In the genomic region with DNA sequence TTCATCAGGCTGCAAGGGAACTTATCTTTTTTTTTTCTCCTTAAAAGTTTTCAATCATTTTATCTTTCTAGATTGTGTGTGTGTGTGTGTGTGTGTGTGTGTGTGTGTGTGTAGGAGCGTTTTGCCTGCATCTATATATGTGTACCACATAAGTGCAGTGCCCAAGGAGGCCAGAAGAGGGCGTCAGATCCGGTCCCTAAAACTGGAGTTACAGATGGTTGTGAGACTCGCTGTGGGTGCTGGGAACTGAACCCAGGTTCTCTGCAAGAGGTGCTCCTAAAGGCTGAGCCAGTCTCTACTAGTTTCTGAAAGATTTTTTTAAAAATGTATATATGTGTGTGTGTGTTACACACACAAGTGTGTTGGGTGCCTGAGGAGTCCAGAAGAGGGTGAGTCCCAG, we compare ENCODE assay signal across 23 mouse cellular contexts. TPM values are rescaled to one million over a fixed set of nuclear protein-coding genes. Genes with fewer than 3 reads are reported as not detected.
A peak's percentile ranks its signal among the peaks of the same experiment; 100 is the strongest.
DNase-seq lines count a peak whose midpoint lies in the region; ATAC-seq and TF ChIP-seq lines count a peak whose summit lies in the region.
"Had no signal": no experiment of that assay in that cellular context is flagged by ENCODE, and none has a peak within 500 bp of the region (broad histone marks: within the 10 kb centered on the region; RNA-seq: fewer than 3 reads in every experiment).

No protein-coding gene starts in this region.

- DNase-seq in lung, embryonic 14.5 days: no peak
- no peak for DNase-seq in lung, postnatal 10 days
- DNase-seq in MEL (ENCODE audit: low read depth, low spot score): peak; percentile 16
- no peak for DNase-seq in urinary bladder, postnatal 36 days (ENCODE audit: low spot score in 2 of 2)
- no peak for DNase-seq in adrenal gland, postnatal 25 days
- DNase-seq: adrenal gland, adult 2 months; adrenal gland, postnatal 36 days; B cell, adult 2 months; cerebellum, adult 11-12 months; cerebellum, adult 9-10 months; cerebellum, postnatal 25 days; gastrocnemius, postnatal 10 days; heart, adult 18-20 months; heart, postnatal 10 days; heart, postnatal 4 days had no signal

- no peaks in the 10 kb centered on the region for H3K9me3 ChIP-seq in intestine, postnatal 0 days (ENCODE audit: control insufficient read depth)
- H3K9me3 ChIP-seq in intestine, embryonic 15.5 days: no peaks in the 10 kb centered on the region
- no peaks in the 10 kb centered on the region for H3K9me3 ChIP-seq in lung, embryonic 14.5 days (ENCODE audit: low read depth, low read length)
- H3K9me3 ChIP-seq in MEL (replicated peaks; ENCODE audit: insufficient read depth, low read length): no peaks in the 10 kb centered on the region
- H3K9me3 ChIP-seq: embryonic facial prominence, embryonic 12.5 days; heart, embryonic 10.5 days; hindbrain, embryonic 12.5 days had no signal

- no peak overlapping the region for H3K4me3 ChIP-seq in intestine, postnatal 0 days (ENCODE audit: low read depth, low read length)
- H3K4me3 ChIP-seq in intestine, embryonic 15.5 days (replicated peaks): no peak overlapping the region
- no peak overlapping the region for H3K4me3 ChIP-seq in lung, embryonic 14.5 days (ENCODE audit: low read depth, low read length)
- no peak overlapping the region for H3K4me3 ChIP-seq in MEL (ENCODE audit: control insufficient read depth in 1 of 2, insufficient read depth in 1 of 2, low read depth in 2 of 2, low read length in 2 of 2)
- H3K4me3 ChIP-seq: embryonic facial prominence, embryonic 12.5 days; heart, embryonic 10.5 days; hindbrain, embryonic 12.5 days had no signal

- peak; percentile 23; the same call in 1 of the 2 replicates for TF ChIP-seq CTCF in intestine, postnatal 0 days (IDR thresholded peaks at IDR 0.05; ENCODE audit: low read depth)
- peak; percentile 26; the same call in 1 of the 2 replicates for TF ChIP-seq CTCF in lung, embryonic 14.5 days (IDR thresholded peaks at IDR 0.05; ENCODE audit: low read depth)
- TF ChIP-seq CTCF in MEL (IDR thresholded peaks at IDR 0.05 in 2 of 3, conservative IDR thresholded peaks at IDR 0.05 in 1 of 3; ENCODE audit: control insufficient read depth in 1 of 3, insufficient read depth in 1 of 3, low read depth in 2 of 3, low read length in 3 of 3, poor library complexity in 1 of 3, severe bottlenecking in 1 of 3): peak in 2 of 3 experiments; percentile 28 to 38; a peak in 5 of 6 replicates

- no peak for TF ChIP-seq RAD21 in MEL (IDR thresholded peaks at IDR 0.05; ENCODE audit: low read depth, low read length)

- 92% methylated on average over 4 of the region's 4 CpGs for WGBS in intestine, postnatal 0 days
- 90% methylated on average over 4 of the region's 4 CpGs for WGBS in intestine, embryonic 15.5 days
- WGBS in lung, embryonic 14.5 days: 85% methylated on average over 4 of the region's 4 CpGs

- no peak overlapping the region for H3K27ac ChIP-seq in intestine, postnatal 0 days (ENCODE audit: low read depth, low read length)
- H3K27ac ChIP-seq in intestine, embryonic 15.5 days: no peak overlapping the region
- no peak overlapping the region; the same call in 1 of the 2 replicates for H3K27ac ChIP-seq in lung, embryonic 14.5 days (ENCODE audit: low read depth)
- no peak overlapping the region for H3K27ac ChIP-seq in MEL (ENCODE audit: control insufficient read depth, low read depth, low read length)
- H3K27ac ChIP-seq: embryonic facial prominence, embryonic 12.5 days; heart, embryonic 10.5 days; hindbrain, embryonic 12.5 days had no signal

- no peak overlapping the region for H3K4me2 ChIP-seq in intestine, postnatal 0 days (replicated peaks; ENCODE audit: low read depth)
- no peak overlapping the region for H3K4me2 ChIP-seq in intestine, embryonic 15.5 days (replicated peaks)
- no peak overlapping the region for H3K4me2 ChIP-seq in lung, embryonic 14.5 days
- H3K4me2 ChIP-seq: embryonic facial prominence, embryonic 12.5 days; hindbrain, embryonic 12.5 days had no signal

- TF ChIP-seq EP300 in MEL (IDR thresholded peaks at IDR 0.05; ENCODE audit: low read depth in 1 of 2, low read length in 2 of 2): no peak

- no peak overlapping the region for H3K9ac ChIP-seq in intestine, postnatal 0 days (ENCODE audit: low read depth, low read length)
- no peak overlapping the region for H3K9ac ChIP-seq in intestine, embryonic 15.5 days
- H3K9ac ChIP-seq in lung, embryonic 14.5 days: no peak overlapping the region
- no peak overlapping the region for H3K9ac ChIP-seq in MEL (ENCODE audit: control insufficient read depth, low read depth, low read length, poor library complexity, severe bottlenecking)
- H3K9ac ChIP-seq: embryonic facial prominence, embryonic 12.5 days; hindbrain, embryonic 12.5 days had no signal

- no peak for TF ChIP-seq POLR2A in MEL (IDR thresholded peaks at IDR 0.05; ENCODE audit: control insufficient read depth in 1 of 2, insufficient read depth in 1 of 2, low read depth in 1 of 2, low read length in 2 of 2, poor library complexity in 1 of 2)

- peaks cover 10% of the 10 kb centered on the region; the same call in 1 of the 2 replicates for H3K79me2 ChIP-seq in MEL (ENCODE audit: control insufficient read depth, insufficient read depth, low read length, poor library complexity)

- H3K4me1 ChIP-seq in intestine, postnatal 0 days (replicated peaks; ENCODE audit: control insufficient read depth, insufficient read depth, low read length): no peaks in the 10 kb centered on the region
- H3K4me1 ChIP-seq in intestine, embryonic 15.5 days (replicated peaks): peaks cover 4% of the 10 kb centered on the region; the same call in 1 of the 2 replicates
- H3K4me1 ChIP-seq in lung, embryonic 14.5 days (ENCODE audit: insufficient read depth): no peaks in the 10 kb centered on the region; the same call in 1 of the 2 replicates
- peaks cover 0 to 8% of the 10 kb centered on the region in 2 experiments; a peak in 1 of 4 replicates for H3K4me1 ChIP-seq in MEL (ENCODE audit: control insufficient read depth in 1 of 2, insufficient read depth in 2 of 2, low read length in 2 of 2)

- no peaks in the 10 kb centered on the region for H3K27me3 ChIP-seq in intestine, postnatal 0 days (replicated peaks; ENCODE audit: control insufficient read depth, insufficient read depth, low read length)
- no peaks in the 10 kb centered on the region for H3K27me3 ChIP-seq in intestine, embryonic 15.5 days (replicated peaks)
- H3K27me3 ChIP-seq in lung, embryonic 14.5 days (ENCODE audit: insufficient read depth, low read length): no peaks in the 10 kb centered on the region
- no peaks in the 10 kb centered on the region for H3K27me3 ChIP-seq in MEL (ENCODE audit: control insufficient read depth in 1 of 2, insufficient read depth in 2 of 2, low read length in 2 of 2)
- H3K27me3 ChIP-seq: embryonic facial prominence, embryonic 12.5 days; hindbrain, embryonic 12.5 days had no signal

- no peak for ATAC-seq in intestine, postnatal 0 days
- ATAC-seq in intestine, embryonic 15.5 days: no peak
- no peak for ATAC-seq in lung, embryonic 14.5 days (ENCODE audit: insufficient read depth)
- ATAC-seq: CD4-positive, CD25-positive, alpha-beta regulatory T cell, adult 4 months; forebrain, embryonic 16.5 days; hindbrain, embryonic 16.5 days had no signal

- H3K36me3 ChIP-seq in intestine, postnatal 0 days (ENCODE audit: control insufficient read depth, insufficient read depth): no peaks in the 10 kb centered on the region
- H3K36me3 ChIP-seq in intestine, embryonic 15.5 days: 0 out of 2 replicates have a peak, but pooled peaks cover 2% of the 10 kb centered on the region
- H3K36me3 ChIP-seq in lung, embryonic 14.5 days (ENCODE audit: insufficient read depth): no peaks in the 10 kb centered on the region
- 0 out of 4 replicates have a peak, but pooled peaks cover 0 to 3% of the 10 kb centered on the region in 2 experiments for H3K36me3 ChIP-seq in MEL (ENCODE audit: control insufficient read depth in 1 of 2, insufficient read depth in 2 of 2, low read length in 2 of 2)
- H3K36me3 ChIP-seq: embryonic facial prominence, embryonic 12.5 days; heart, embryonic 10.5 days; hindbrain, embryonic 12.5 days had no signal

TF ChIP-seq in MEL, 35 proteins besides CTCF, POLR2A, EP300 and RAD21:
- TF ChIP-seq ZNF384 (IDR thresholded peaks at IDR 0.05; ENCODE audit: low read depth, low read length): no peak
- no peak for TF ChIP-seq TAL1 (IDR thresholded peaks at IDR 0.05; ENCODE audit: low read length)
- no peak for TF ChIP-seq E2F4 (IDR thresholded peaks at IDR 0.05; ENCODE audit: borderline replicate concordance, low read depth, low read length)
- TF ChIP-seq MYC (IDR thresholded peaks at IDR 0.05; ENCODE audit: low read depth, low read length): no peak
- TF ChIP-seq MAFK (IDR thresholded peaks at IDR 0.05; ENCODE audit: borderline replicate concordance, low read depth, low read length): no peak
- TF ChIP-seq ELF1 (IDR thresholded peaks at IDR 0.05; ENCODE audit: low read depth, low read length): no peak
- TF ChIP-seq ETS1 (IDR thresholded peaks at IDR 0.05; ENCODE audit: low read depth, low read length): no peak
- TF ChIP-seq MAX (IDR thresholded peaks at IDR 0.05; ENCODE audit: low read length): no peak
- TF ChIP-seq NRF1 (IDR thresholded peaks at IDR 0.05; ENCODE audit: insufficient read depth, low read depth, low read length, poor library complexity, severe bottlenecking): no peak
- TF ChIP-seq TCF12 (IDR thresholded peaks at IDR 0.05; ENCODE audit: low read depth, low read length): no peak

RNA-seq across cellular contexts. Expression of a gene that starts 5.0 kb away (rescaled TPM):
- polyA plus RNA-seq in intestine, postnatal 0 days (2015; fragmentation: Nextera tagmentation; extraction: Ambion mirVana): 12.9 and 13.3 TPM in 2 replicates
- polyA plus RNA-seq in intestine, embryonic 15.5 days (2015; fragmentation: Nextera tagmentation; extraction: Ambion mirVana): 22.3 and 24.9 TPM in 2 replicates
- 37.2 and 42.2 TPM in 2 replicates for polyA plus RNA-seq in lung, embryonic 14.5 days (2014; fragmentation: Nextera tagmentation; extraction: Ambion mirVana)
- 6.6 and 7.1 TPM in 2 replicates for total RNA-seq in MEL (2012; rRNA removed)
- polyA plus RNA-seq in MEL (2012; ENCODE audit: insufficient read depth in 1 of 2, insufficient read length in 2 of 2, low read depth in 1 of 2, low replicate concordance in 2 of 2, missing spikeins in 1 of 2): 10 to 100 TPM in 1 of 2 experiments, not detected in 1; 50.5 TPM
- 25.1 and 33.4 TPM in 2 replicates for total RNA-seq in adrenal gland, postnatal 25 days (2021)
